Mouse (Mus musculus) CD8-positive naive resting alpha-beta T cell, adult 2 months (primary cell): ENCODE data around the gene Hacl1.
A peak's percentile ranks its signal among the peaks of the same experiment; 100 is the strongest.

Source experiments
- DNase-seq, 2 experiments: peaks; one replicate each; pipeline ENCODE4 v3.0.0; 2022; ENCODE audit warnings: low read depth in 2 of 2, low spot score in 2 of 2

Gene Hacl1

DNA sequence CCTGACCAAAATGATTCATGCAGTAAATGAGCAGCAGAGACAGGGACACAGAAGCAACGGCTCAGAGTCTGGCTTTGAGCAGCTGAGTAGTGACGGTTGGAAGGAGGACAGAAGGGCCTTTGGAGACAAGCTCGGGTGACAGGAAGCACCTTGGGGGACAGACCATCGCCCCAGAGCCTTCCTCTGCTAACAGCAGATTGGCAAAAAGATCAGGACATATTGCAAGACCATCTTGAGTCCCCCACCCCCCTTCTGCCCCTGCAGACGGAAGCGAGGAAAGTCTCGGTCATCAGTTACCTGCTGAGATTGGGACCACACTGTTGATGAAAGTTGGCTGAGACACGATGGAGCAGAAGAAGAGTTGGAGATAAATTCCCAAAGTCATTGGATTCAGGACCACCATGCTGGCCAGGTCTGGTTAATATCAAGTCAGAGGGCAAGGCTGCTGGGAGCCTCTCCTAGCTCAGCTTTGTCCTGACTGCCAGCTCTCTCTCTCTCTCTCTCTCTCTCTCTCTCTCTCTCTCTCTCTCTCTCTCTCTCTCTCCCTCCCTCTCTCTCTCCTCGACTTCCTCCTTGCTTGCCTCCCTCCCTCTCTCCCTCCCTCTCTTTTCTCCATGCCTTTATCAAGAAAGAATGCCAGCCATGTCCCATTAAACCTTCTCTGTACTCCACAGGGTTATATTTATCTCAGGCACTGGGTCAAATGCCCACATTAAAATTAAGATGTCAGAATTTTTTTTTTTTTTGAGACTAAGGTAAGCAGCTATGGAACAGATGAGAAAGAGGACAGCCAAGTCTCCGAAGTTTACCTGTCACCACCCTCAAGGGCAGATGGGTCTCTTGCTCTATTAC, 64.0 kb downstream of the Hacl1 start:
- DNase-seq = no peak

- DNase-seq = no peak
These were observed 65.2 kb downstream of the Hacl1 start for GRCm38 (mm10) chr14:31575866-31576265.

DNA sequence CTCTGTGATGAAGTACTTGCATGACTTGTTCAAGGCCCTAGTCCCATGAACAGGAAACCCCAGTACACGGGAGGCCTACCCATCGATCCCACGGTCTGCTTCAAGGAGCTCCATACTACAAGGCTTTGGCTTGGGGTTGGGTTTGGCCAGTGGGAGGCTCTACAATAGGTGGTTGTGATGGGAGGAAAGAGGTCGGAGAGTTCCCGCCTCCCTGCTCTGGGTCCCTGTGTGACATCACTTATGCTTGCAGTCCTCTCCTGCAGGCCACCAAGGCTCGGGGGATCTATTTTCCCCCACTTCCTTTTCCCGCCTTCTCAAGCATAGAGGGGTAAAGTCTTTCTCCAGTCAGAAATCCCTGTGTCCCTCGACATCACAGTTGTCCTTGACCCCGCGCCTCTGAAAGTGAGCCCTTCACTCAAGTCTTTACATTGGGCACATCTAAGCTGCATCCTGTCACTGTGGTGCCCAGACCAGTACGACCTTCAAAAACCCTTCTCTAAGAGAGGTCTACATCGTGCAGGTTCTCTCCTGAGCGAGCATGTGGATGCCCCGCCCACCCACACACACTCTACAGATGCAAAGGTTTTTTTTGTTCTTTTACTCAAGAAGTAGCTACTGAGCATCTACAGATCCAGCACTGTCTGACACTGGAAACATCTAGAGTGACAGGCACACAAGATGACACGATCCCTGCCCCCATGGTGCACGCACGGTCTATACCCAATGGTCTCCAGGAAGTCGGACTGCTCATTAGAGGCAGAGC, 66.0 kb downstream of the Hacl1 start:
- no peak for DNase-seq

GRCm38 (mm10) chr14:31572561-31573175, 68.4 kb downstream of the Hacl1 start:
- DNase-seq = no peak

DNA sequence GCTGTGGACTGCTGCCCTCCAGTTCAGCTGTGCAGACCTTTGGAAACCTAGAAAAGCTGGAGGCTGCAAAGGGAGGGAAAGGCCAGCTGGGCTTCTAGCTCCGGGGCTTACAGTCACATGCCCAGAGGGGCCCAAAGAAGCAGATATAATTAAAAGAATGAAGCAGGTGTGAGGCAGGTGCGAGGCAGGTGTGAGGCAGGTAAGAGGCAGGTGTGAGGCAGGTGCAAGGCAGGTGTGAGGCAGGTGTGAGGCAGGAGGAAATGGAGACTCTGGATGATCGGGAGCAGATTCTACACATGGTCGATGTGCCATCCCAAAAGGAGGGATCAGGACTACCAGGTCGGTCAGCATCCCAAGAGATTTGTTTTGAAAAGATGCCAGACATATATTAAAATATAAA, 69.7 kb downstream of the Hacl1 start:
- no peak for DNase-seq

DNA sequence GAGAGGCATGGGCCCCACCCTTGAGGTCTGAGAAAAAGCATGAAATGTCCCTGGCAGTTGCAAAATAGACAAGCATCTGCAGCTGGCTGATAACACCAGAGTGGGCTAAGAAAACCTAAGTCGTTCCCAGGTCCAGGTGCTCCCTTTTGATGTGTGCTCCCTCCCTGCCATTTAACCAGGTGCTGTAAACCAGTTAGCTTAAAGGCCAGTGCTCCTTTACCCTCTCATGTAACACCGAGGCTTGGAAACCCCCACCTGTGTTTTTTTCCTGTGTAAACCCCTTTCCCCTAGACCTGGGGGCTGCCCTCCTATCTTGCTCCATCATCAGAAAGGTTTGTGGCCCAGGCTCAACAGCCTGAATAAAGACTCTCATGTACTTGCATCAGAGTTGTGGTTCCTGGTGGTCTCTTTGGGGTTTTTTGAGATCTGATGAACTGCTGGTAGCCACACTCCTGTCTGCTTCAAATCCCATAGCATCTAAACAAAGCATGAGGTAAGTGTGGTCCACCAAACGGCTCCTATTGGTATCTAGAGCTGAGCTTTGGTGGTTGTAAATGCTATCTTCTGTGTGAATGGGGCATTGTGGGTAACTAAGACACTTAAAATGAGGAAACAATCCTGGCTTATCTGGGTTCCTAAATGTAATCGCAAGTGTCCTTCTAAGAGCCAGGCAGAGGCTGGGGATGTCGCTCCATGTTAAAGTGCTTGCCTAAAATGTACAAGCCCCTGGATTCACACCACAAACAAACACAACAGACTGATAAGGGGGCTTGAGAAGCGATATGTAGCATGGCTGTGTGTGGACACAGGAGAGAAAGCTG, 70.7 kb downstream of the Hacl1 start:
- DNase-seq = peak in 1 of 2 experiments; percentile 14

DNA sequence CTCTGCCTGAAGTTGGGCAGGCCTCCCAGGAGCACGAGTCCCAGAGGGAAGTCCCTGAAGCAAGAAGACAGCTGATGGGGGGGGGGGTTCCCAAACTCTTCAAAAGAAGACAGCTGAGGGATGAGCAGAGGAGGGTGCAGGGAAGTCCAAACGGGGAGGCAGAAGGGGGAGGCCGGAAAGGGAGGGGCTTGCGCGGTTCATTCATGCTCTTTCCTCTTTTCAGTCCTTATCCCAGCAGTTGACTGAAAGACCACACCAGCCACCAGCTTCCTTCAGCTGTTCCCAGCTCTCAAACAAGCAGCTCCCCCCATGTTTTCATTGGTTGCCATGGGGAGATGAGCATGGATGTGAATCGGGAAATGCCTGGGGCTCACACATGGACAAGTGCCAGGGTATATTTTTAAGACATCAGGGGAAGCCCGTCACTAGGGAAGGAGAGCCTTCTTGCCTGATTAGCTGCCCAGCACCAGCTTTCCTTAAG, 71.9 kb downstream of the Hacl1 start:
- no peak for DNase-seq

DNA sequence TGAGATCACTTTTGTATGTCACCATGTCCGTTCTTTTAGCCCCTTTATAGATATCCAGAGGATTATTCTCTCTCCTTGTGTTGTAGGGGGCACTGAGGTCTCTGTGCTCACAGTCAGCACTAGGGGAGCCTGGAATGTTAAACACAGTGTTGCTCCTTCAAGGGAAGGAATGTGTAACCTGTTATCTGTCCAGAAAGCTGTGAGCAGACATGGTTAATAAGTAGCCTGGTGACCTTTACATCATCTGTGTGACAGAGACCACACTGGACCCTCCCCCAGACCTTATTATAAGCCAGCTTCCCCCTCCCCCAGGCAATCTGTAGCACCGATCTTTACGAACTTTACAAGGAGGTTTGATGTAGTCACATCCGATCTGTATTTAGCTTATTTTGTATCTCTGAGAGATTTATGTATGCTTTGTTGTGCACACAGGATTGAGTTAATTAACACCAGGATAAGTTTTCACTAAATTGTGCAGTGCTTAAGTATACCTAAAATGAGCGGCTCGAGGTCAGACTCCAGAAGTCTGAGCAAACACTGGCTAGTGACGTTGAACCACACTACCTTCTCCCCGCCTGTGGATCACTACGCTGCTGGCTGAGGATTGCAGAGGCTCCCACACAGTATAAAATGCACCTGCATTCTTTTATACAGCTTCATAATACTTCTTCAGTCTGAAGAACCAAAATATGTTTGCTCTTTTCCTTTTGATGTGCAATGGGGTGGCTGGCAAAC, 75.4 kb downstream of the Hacl1 start:
- no peak for DNase-seq

DNA sequence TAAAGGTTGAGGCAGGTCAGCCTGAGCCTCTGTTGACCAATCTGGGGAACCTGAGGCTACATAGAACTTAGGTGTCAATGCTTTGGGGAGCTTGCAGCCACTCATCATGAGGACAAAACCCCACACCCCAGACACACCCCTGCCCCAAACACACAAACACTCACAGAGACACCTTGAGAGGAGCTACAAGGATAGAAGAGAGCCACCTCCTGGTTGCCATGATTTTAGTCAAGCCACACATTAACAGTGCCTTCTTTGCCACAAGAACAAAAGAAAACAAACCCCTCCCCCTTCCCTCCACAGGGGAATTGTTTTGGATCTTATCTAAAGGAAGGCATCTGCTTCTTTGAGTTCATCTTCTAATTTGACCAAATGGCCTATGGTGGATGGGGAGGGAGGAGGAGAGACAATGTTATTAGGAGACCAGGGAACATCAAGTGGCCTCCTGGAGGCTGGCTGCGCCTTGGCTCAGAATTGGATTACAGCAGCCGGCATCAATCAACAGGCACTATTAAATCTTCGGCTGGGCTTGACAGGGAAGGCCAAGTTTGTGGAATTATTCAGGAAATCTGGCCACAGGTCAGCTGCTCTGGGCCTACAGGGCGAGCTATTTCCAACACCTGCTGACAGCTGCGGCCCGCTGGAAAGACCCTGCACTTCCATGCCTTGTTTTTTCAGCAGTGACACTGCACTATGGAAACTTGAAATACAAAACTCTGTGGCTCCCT, 76.5 kb downstream of the Hacl1 start:
- no peak for DNase-seq

GRCm38 (mm10) chr14:31560886-31561285, 80.2 kb downstream of the Hacl1 start:
- DNase-seq = no peak

DNA sequence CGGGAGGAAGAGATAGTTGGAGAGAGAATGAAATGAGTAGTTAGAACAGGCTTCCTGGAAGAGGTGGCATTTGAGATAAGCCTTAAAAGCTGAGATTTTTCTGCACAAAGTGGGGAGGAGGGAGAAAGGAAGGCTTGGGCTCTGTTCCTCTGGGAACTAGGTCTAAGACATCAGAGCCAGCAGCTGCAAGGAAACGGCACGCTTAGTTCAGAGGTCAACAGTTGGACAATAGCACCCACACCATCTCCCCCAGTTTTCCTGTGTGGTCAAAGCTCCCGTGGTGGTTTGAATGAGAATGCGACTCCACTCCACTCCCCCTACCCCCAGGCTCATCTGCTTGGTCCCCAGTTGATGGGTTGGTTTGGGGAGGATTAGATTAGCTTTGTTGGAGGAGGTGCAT, 81.9 kb downstream of the Hacl1 start:
- no peak for DNase-seq

DNA sequence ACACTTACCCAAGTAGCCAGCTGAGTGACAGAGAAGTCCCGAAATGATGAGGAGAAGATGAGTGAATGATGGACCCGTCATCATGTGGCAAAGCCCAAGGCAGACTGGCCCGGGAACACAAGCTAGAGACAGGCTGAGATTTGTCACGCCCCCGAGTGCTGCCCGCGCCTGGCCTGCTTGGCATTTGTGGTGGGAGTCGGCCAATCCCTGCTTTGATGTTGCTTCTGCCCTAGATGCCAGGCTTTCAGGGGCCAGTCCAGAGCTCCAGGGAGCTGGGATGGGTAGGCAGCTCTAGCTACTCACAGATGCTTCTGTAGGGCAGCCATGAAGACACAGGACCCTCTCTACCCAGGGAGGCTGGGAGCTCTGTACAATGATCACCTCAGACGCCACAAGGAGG, 83.3 kb downstream of the Hacl1 start:
- DNase-seq = no peak

DNA sequence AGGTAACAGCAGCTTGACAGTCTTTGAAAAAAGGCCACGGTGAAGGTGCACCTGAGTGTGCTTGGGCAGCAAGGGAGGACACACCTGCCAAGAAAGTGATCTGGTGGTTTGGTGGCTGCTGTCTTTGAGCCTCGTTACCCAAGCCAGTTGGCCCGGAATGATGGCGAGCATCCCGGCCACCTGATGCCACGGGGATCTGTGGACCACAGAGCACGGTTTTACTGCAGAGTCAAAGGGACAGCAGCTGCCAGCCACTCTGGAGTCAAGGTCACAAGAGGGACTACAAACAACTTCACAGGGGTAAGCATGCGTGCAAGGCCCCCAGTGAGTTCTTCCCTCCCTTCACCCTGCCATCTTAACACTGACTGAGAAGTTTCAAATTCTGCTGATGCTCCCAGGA, 83.8 kb downstream of the Hacl1 start:
- DNase-seq = no peak

- no peak for DNase-seq
These were observed 84.4 kb downstream of the Hacl1 start for GRCm38 (mm10) chr14:31556526-31557260.

DNA sequence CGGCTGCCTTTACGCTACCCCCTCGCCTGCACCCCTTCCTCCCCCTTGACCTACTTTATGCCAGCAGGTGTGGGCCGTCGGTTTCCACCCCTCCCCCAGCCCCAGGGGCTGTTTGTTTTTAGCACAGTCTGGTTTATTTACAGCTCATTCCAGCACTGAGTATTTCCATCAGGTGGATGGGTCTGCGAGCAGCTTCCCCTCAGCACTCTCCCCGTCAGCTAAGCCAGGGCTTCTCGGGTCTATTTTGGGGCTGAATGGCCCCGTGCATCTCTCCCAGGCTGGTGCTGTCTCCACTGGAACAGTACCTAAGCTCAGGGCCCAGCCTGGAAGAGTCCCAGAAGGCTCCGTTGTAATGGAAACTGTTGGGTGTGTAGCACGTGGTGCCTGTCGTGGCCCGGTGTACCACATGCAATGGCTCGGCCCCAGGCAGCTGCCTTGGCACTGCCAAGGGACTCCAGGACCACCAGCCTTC, 85.1 kb downstream of the Hacl1 start:
- no peak for DNase-seq

- DNase-seq = no peak
These were observed 86.1 kb downstream of the Hacl1 start for GRCm38 (mm10) chr14:31555021-31555420.
